Mouse (Mus musculus) thymus, adult 2 months (tissue): Measurements from ENCODE around the gene Sema4f. TPM values are rescaled to one million over a fixed set of nuclear protein-coding genes. Genes with fewer than 3 reads are reported as not detected.

Experiments used
- DNase-seq: peaks from one replicate; pipeline ENCODE4 v3.0.0; 2021
- H3K27ac ChIP-seq: fragments of 200-500 bp; 2 replicates; pipeline ENCODE4 v1.5.1; 2012; ENCODE audit warnings: low read length, control low read depth; ENCODE audit not compliant: control insufficient read depth, insufficient read depth
- H3K27me3 ChIP-seq: fragments of 200-500 bp; 2 replicates; pipeline ENCODE4 v1.6.1; 2012; ENCODE audit warnings: mild to moderate bottlenecking, low read length, moderate library complexity, mixed read lengths; ENCODE audit not compliant: control insufficient read depth, insufficient read depth
- H3K36me3 ChIP-seq: fragments of 200-500 bp; 2 replicates; pipeline ENCODE4 v1.6.1; 2012; ENCODE audit warnings: mild to moderate bottlenecking, low read length, moderate library complexity; ENCODE audit not compliant: control insufficient read depth, insufficient read depth
- H3K4me1 ChIP-seq: fragments of 200-500 bp; replicated peaks from 2 replicates; pipeline ENCODE4 v1.6.1; 2012; ENCODE audit warnings: low read length; ENCODE audit not compliant: control insufficient read depth, insufficient read depth
- H3K4me3 ChIP-seq: fragments of 200-500 bp; 2 replicates; pipeline ENCODE4 v1.5.1; 2012; ENCODE audit warnings: mild to moderate bottlenecking, low read length, control low read depth, moderate library complexity; ENCODE audit not compliant: control insufficient read depth, insufficient read depth
- CTCF ChIP-seq: fragments of 200-500 bp; IDR thresholded peaks from 2 replicates; pipeline ENCODE4 v1.5.1; 2012; ENCODE audit warnings: mild to moderate bottlenecking, control low read depth, low read length, moderate library complexity, borderline replicate concordance; ENCODE audit not compliant: control insufficient read depth, poor library complexity, insufficient read depth; ENCODE audit errors: extremely low read depth
- POLR2A ChIP-seq: fragments of 200-500 bp; IDR thresholded peaks from 2 replicates; pipeline ENCODE4 v1.6.1; 2012; ENCODE audit warnings: mild to moderate bottlenecking, low read length, control low read depth, moderate library complexity; ENCODE audit not compliant: control insufficient read depth, poor library complexity, insufficient read depth; ENCODE audit errors: extremely low read depth
- WGBS: fragments of 180-500 bp; shearing (Covaris S2); methylation state at CpG from one replicate; pipeline ENCODE4 v1.1.7; 2018; 5-methylcytosine and 5-hydroxymethylcytosine counted together
- polyA plus RNA-seq: library from polyadenylated mRNA; depleted of rRNA; stranded (reverse); fragments of >200 nt; gene quantifications from 2 replicates; pipeline ENCODE4 v1.2.3, GENCODE M21; 2012

Gene Sema4f
- polyA plus RNA-seq, 1 experiment: 3.3 TPM

DNA sequence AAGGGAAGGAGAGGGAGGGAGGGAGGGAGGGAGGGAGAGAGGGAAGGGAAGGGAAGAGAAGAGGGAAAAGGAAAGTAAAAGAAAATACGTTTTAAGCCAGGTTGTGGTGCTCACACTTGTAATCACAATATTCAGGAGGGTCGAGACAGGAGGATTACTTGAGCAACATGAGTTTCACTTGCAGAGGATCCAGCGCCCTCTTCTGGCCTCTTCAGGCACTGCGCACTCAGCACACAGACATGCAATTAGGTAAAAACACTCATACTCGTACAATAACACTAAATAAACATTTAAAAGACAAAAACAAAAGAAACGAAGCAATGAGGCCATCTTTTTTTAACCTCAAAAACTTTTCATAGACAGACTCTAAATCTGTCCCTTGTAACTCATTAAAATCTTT lies 6.2 kb upstream of the Sema4f start:
- H3K27me3 ChIP-seq: no peaks in the 10 kb centered on the region
- no peaks in the 10 kb centered on the region for H3K4me1 ChIP-seq
- H3K4me3 ChIP-seq: no peak overlapping the region
- H3K36me3 ChIP-seq: no peaks in the 10 kb centered on the region
- TF ChIP-seq POLR2A (no peak), CTCF (no peak)
- WGBS: 68% methylated on average over 6 of the region's 6 CpGs
- DNase-seq: peak; percentile 27
- no peak overlapping the region for H3K27ac ChIP-seq

DNA sequence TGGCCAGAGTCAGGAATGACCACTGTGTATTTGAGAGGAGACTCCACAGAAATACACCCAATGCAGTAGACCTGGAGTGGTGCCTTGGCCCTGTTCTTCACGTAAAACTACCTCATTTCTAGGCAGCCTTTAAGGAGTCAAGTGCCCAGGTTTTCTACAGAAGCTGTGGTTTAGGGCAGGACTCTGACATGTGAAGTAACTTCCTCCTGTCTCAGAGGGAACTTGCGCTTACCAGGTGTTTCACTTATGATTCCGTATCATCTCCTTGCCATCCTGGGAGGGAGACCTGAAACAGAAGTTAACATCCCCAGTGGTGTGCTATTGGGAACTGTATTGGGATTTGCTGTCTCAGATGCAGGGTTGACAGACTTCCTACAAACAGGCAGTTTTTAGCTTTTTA lies 1.2 kb upstream of the Sema4f start:
- TF ChIP-seq POLR2A (no peak), CTCF (no peak)
- Histone ChIP-seq H3K4me1 (peaks cover 8% of the 10 kb centered on the region), H3K36me3 (no peaks in the 10 kb centered on the region), H3K4me3 (no peak overlapping the region), H3K27me3 (no peaks in the 10 kb centered on the region; the same call in 1 of the 2 replicates), H3K27ac (no peak overlapping the region)
- no peak for DNase-seq
- 4% methylated on average over 3 of the region's 3 CpGs for WGBS

DNA sequence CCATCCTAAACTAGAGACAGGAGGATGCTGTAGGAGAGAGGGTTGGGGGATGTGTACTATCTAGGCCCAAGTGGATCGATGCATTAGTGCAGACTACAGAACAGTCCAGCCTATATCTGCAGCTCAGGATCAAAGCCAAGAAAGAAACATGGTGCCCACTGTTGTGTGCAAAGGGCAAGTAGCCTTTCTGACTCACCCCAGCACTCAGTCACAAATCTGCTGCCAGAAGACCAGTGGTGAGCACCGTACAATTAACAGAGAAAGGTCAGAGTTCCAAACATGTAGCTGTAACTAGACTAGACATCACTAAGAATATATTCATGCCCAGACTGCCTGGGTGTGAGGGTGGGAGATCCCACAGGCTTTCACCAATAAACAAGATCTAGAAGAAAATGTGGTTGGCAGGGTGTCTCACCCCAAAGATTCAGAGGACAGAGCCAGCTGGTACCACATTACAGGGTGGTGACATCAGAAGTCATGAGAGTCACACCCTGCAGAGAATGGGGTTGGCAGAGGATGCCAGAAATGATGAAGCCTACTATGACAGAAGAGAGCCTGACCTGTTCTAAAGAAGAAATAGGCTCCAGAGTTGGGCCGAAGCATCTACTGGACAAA lies 4.8 kb downstream of the Sema4f start:
- Histone ChIP-seq H3K27ac (no peak overlapping the region), H3K27me3 (no peaks in the 10 kb centered on the region; the same call in 1 of the 2 replicates), H3K36me3 (no peaks in the 10 kb centered on the region), H3K4me1 (peaks cover 8% of the 10 kb centered on the region), H3K4me3 (no peak overlapping the region)
- 100% methylated on average over 3 of the region's 3 CpGs for WGBS
- TF ChIP-seq POLR2A: no peak
- no peak for DNase-seq

DNA sequence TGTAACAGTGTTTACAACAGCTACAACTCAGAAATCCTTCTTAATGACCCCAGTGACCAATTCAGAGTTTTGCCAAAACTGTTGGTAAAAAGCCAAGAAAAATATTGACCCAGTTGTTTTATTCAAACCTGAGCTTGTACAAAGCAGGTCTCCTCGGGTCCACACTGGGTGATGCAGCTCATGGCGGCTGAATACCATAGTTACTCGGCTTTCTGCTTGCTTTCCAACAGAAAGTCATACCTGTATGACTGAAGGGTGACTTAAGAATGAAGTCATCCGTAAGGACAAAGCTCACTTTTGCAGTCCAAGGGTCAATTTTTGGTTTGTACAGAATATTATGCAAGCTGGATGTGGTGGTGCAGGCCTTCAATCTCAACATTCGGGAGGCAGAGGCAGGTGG lies 12.0 kb downstream of the Sema4f start:
- WGBS: 87% methylated on average over 5 of the region's 5 CpGs
- Histone ChIP-seq H3K4me1 (peaks cover 1% of the 10 kb centered on the region), H3K36me3 (no peaks in the 10 kb centered on the region), H3K27ac (no peak overlapping the region), H3K27me3 (no peaks in the 10 kb centered on the region), H3K4me3 (no peak overlapping the region)
- DNase-seq: no peak
- no peak for TF ChIP-seq POLR2A

DNA sequence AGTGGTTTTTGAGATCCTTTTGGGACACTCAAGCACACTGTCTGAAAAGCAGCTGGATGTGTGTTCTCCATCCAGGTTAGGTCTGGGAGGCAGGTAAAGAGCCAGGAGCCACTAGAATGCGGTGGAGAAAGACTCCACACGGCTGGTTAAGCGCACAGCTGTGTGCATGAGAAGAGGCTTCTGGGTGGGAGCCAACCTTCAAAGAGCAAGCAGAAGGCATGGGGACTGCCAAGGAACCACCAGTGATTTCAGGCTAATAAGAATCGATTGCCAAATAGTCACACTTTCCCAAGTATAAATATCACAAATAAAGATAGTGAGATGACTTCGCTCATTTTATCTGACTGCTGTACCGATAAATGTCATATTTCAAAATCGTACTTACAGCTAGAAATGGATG lies 13.0 kb downstream of the Sema4f start:
- no peaks in the 10 kb centered on the region for H3K36me3 ChIP-seq
- H3K27ac ChIP-seq: no peak overlapping the region
- TF ChIP-seq CTCF (no peak), POLR2A (no peak)
- DNase-seq: no peak
- no peak overlapping the region for H3K4me3 ChIP-seq
- H3K27me3 ChIP-seq: no peaks in the 10 kb centered on the region
- whole genome bisulfite sequencing: 81% methylated on average over 7 of the region's 7 CpGs
- H3K4me1 ChIP-seq: peaks cover 11% of the 10 kb centered on the region

DNA sequence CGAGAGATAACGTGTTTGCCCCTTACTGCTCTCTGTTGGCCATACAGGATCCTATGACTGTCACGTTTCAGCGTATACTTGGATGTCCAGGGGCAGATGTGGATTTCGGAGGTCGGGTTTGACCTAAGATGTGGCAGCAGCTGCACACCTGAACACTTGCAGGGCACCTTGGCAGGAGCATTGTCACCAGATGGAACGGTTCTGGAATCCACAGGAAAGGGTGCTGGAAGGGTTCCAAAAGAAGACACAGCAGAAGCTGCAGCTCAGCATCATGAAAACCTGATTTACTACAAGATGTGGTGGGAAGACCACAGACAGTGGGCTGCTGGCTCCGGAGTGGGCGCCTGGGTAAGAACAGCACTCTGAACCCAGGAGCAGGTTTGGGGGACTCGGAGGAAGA lies 13.5 kb downstream of the Sema4f start:
- Histone ChIP-seq H3K27ac (no peak overlapping the region), H3K27me3 (no peaks in the 10 kb centered on the region), H3K36me3 (no peaks in the 10 kb centered on the region), H3K4me3 (no peak overlapping the region), H3K4me1 (peaks cover 16% of the 10 kb centered on the region)
- no peak for TF ChIP-seq POLR2A
- no peak for TF ChIP-seq CTCF
- 78% methylated on average over 10 of the region's 10 CpGs for WGBS
- no peak for DNase-seq

DNA sequence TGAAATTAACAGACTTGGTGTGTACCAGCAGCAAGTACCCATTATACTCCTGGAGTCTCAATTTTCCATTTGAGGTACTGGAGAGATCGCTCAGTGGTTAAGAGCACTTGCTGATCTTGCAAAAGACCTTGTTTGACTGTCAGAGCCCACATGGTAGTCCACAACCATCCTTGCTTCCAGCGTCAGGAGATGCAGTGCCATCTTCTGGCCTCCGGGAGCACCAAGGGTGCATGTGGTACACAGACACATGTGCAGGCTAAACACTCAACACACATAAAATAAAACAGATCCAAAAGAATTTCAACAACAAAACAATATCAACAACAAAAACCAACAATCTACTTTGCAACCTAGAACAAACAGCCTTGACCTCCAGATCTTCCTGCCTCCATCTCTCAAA lies 14.6 kb downstream of the Sema4f start:
- H3K27ac ChIP-seq: no peak overlapping the region
- no peak overlapping the region for H3K4me3 ChIP-seq
- no peaks in the 10 kb centered on the region for H3K27me3 ChIP-seq
- DNase-seq: no peak
- TF ChIP-seq POLR2A (no peak), CTCF (no peak)
- H3K4me1 ChIP-seq: peaks cover 26% of the 10 kb centered on the region
- no peaks in the 10 kb centered on the region for H3K36me3 ChIP-seq
- WGBS: 77% methylated on average over 3 of the region's 3 CpGs
